Mouse (Mus musculus): Measurements from ENCODE around the gene Tspear.
"Not testable (repeated sequence)": the region's sequence is repeated elsewhere in the genome, so short reads cannot be mapped to it uniquely, and the experiment has no call there.

Gene Tspear

GRCm38 (mm10) chr10:77685895-77686664 is at the start of gene Tspear:
Gene Tspear, plus strand, starts transcription at chr10:77686569.
- CTCF ChIA-PET: no interaction called here

- CTCF ChIA-PET: no interaction called here
Observed at GRCm38 (mm10) chr10:77638956-77639355, 47.4 kb upstream of the Tspear start.

GRCm38 (mm10) chr10:77643160-77643559 is 43.2 kb upstream of the Tspear start:
- CTCF ChIA-PET: no interaction called here

- CTCF ChIA-PET: no interaction called here
Observed at GRCm38 (mm10) chr10:77645571-77645970, 40.8 kb upstream of the Tspear start.

- CTCF ChIA-PET: no interaction called here
Observed at GRCm38 (mm10) chr10:77647461-77647860, 38.9 kb upstream of the Tspear start.

GRCm38 (mm10) chr10:77647901-77648300 is 38.5 kb upstream of the Tspear start:
- CTCF ChIA-PET: no interaction called here

GRCm38 (mm10) chr10:77652046-77652445 is 34.3 kb upstream of the Tspear start:
- CTCF ChIA-PET: no interaction called here

GRCm38 (mm10) chr10:77658286-77658994 is 27.9 kb upstream of the Tspear start:
- CTCF ChIA-PET: no interaction called here

GRCm38 (mm10) chr10:77663949-77664665 is 22.3 kb upstream of the Tspear start:
- CTCF ChIA-PET: no interaction called here

- CTCF ChIA-PET: interaction anchor here (0.7 kb wide), 1 partner anchor 15 kb away, joined by 3 read pairs; no protein-coding TSS in a partner anchor
Observed at GRCm38 (mm10) chr10:77666342-77666741, 20.0 kb upstream of the Tspear start.

- CTCF ChIA-PET: no interaction called here
Observed at GRCm38 (mm10) chr10:77667402-77667801, 19.0 kb upstream of the Tspear start.

GRCm38 (mm10) chr10:77670710-77671109 is 15.7 kb upstream of the Tspear start:
- CTCF ChIA-PET: no interaction called here

GRCm38 (mm10) chr10:77671519-77671918 is 14.8 kb upstream of the Tspear start:
- CTCF ChIA-PET: no interaction called here

- CTCF ChIA-PET: no interaction called here
Observed at GRCm38 (mm10) chr10:77673765-77674164, 12.6 kb upstream of the Tspear start.

GRCm38 (mm10) chr10:77677562-77677961 is 8.8 kb upstream of the Tspear start:
- CTCF ChIA-PET: no interaction called here

GRCm38 (mm10) chr10:77682994-77683393 is 3.4 kb upstream of the Tspear start:
- CTCF ChIA-PET: no interaction called here

- CTCF ChIA-PET: interaction anchor here (0.6 to 0.7 kb wide), 2 partner anchors 27 to 47 kb away, joined by 3 to 12 read pairs; no protein-coding TSS in a partner anchor
Observed at GRCm38 (mm10) chr10:77684181-77684580, 2.2 kb upstream of the Tspear start.

GRCm38 (mm10) chr10:77687021-77687420 is 652 bp downstream of the Tspear start:
- CTCF ChIA-PET: no interaction called here

GRCm38 (mm10) chr10:77690356-77690807 is 4.0 kb downstream of the Tspear start, which contains the start of gene Gm19402:
Gene Gm19402, minus strand, starts transcription at chr10:77690757.
- CTCF ChIA-PET: not testable (repeated sequence)

GRCm38 (mm10) chr10:77697133-77697532 is 10.8 kb downstream of the Tspear start, which contains the start of gene Gm9508:
Gene Gm9508, minus strand, starts transcription at chr10:77697233.
- CTCF ChIA-PET: no interaction called here

GRCm38 (mm10) chr10:77706326-77706725 is 20.0 kb downstream of the Tspear start, which contains the start of gene Gm10272:
Gene Gm10272, plus strand, starts transcription at chr10:77706626.
- CTCF ChIA-PET: no interaction called here

GRCm38 (mm10) chr10:77709831-77710230 is 23.5 kb downstream of the Tspear start:
- CTCF ChIA-PET: no interaction called here
